Mouse (Mus musculus): ENCODE data around the gene Sf1. TPM values are rescaled to one million over a fixed set of nuclear protein-coding genes. Genes with fewer than 3 reads are reported as not detected.
A peak's percentile ranks its signal among the peaks of the same experiment; 100 is the strongest.

The Sf1 gene
- polyA plus RNA-seq, 1 experiment from 2014 or later = 107 TPM

DNA sequence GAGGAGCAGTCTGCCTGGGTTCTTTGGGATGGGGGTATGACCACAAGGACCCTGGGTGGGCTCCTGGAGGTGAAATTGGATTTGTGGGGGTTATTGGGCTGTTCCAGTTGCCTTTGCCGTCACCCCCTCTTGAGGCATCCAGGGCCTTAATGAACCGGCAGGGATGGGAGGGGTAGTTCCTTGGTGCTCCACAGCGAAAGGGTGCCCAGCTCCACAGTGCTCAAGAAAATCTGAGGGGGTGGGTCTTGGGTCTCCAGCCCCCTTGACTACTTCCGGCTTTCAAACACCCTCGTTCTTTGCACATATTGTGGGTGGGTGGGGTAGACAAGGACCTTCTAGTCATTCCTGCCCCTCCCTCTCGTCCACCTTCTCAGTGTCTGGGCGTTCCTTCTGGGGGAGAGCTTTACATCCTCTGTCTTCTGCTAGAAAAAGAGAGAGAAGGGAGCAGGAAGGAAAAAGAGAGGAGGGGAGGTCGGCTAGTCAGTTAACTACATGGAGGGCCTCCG is 56.4 kb downstream of the Sf1 start:
- H3K4me3 ChIP-seq = peak overlapping the region; percentile 61
- H3K4me2 ChIP-seq = peak overlapping the region; percentile 83

DNA sequence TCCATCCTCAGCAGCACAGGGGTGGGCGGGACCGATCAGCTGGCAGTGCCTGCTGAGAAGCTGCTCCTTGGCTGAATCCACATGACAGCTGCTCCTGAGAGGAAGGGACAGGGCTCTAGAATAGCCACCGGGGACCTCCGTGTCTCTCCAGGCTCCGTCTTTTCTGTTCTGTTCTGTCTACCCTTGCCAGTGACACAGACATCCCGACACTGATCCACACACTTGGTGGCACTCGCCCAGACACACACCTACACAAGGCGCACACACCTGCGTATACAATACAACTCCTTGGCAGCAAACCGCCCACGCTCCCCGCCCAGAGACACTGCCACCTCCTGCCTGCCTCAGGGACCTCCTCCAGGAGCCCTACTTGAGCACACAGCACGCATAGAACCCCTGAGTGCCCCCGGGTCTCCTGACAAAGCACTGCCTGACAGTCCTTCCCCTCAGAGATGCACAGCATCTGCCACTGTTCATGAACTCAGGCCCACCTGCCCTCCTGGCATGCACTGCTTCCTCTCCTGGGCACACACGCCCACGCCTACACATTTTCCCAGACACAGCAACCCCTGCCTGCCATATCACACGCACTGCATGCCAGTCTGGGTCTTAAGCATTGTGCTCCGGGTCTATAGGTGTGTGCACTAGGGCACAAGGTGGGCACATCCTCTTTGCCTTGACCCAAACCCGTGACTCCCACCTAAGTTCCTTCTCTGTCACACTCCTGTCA is 57.2 kb downstream of the Sf1 start:
- H3K27ac ChIP-seq = peak overlapping the region; percentile 97
- 50% methylated on average over 19 of the region's 19 CpGs for WGBS
- ATAC-seq (ENCODE audit: low FRiP score) = no peak
- H3K36me3 ChIP-seq = no peaks in the 10 kb centered on the region
- peak overlapping the region; percentile 83 for H3K4me2 ChIP-seq
- H3K4me1 ChIP-seq (replicated peaks) = peaks cover 90% of the 10 kb centered on the region
- H3K27me3 ChIP-seq = peaks cover 18% of the 10 kb centered on the region; the same call in 1 of the 2 replicates
- H3K9me3 ChIP-seq = no peaks in the 10 kb centered on the region
- peak overlapping the region; percentile 90 for H3K9ac ChIP-seq
- H3K4me3 ChIP-seq = peak overlapping the region; percentile 61

More for the DNA sequence above, 56.4 kb downstream of the Sf1 start:
- no peak for ATAC-seq (ENCODE audit: low FRiP score)
- Histone ChIP-seq H3K4me1 (replicated peaks) (peaks cover 90% of the 10 kb centered on the region), H3K27ac (peak overlapping the region; percentile 97), H3K27me3 (peaks cover 17% of the 10 kb centered on the region; the same call in 1 of the 2 replicates), H3K36me3 (no peaks in the 10 kb centered on the region), H3K9me3 (no peaks in the 10 kb centered on the region), H3K9ac (peak overlapping the region; percentile 90)
- WGBS = 47% methylated on average over 9 of the region's 9 CpGs

- no peak overlapping the region for H3K27ac ChIP-seq
- H3K4me2 ChIP-seq = peak overlapping the region; percentile 83
- no peaks in the 10 kb centered on the region for H3K36me3 ChIP-seq
- peak overlapping the region; percentile 90 for H3K9ac ChIP-seq
- peaks cover 90% of the 10 kb centered on the region for H3K4me1 ChIP-seq (replicated peaks)
- H3K4me3 ChIP-seq = peak overlapping the region; percentile 61
- ATAC-seq (ENCODE audit: low FRiP score) = no peak
- 73% methylated on average over 9 of the region's 9 CpGs for WGBS
- H3K9me3 ChIP-seq = no peaks in the 10 kb centered on the region
- H3K27me3 ChIP-seq = peaks cover 22% of the 10 kb centered on the region; the same call in 1 of the 2 replicates
These were observed 57.7 kb downstream of the Sf1 start for GRCm38 (mm10) chr19:6421211-6421590.

GRCm38 (mm10) chr19:6422014-6422413 is 58.5 kb downstream of the Sf1 start:
- no peak overlapping the region for H3K4me3 ChIP-seq
- peaks cover 90% of the 10 kb centered on the region for H3K4me1 ChIP-seq (replicated peaks)
- no peaks in the 10 kb centered on the region for H3K36me3 ChIP-seq
- no peak overlapping the region for H3K27ac ChIP-seq
- ATAC-seq (ENCODE audit: low FRiP score) = no peak
- H3K4me2 ChIP-seq = peak overlapping the region; percentile 0; the same call in 1 of the 2 replicates
- H3K9me3 ChIP-seq = no peaks in the 10 kb centered on the region
- H3K9ac ChIP-seq = peak overlapping the region; percentile 35; the same call in 1 of the 2 replicates
- peaks cover 29% of the 10 kb centered on the region for H3K27me3 ChIP-seq
- WGBS = 77% methylated on average over 7 of the region's 7 CpGs

- Histone ChIP-seq H3K9me3 (no peaks in the 10 kb centered on the region), H3K4me3 (no peak overlapping the region), H3K27me3 (peaks cover 41% of the 10 kb centered on the region), H3K36me3 (peaks cover 5% of the 10 kb centered on the region), H3K27ac (no peak overlapping the region), H3K4me1 (replicated peaks) (peaks cover 90% of the 10 kb centered on the region), H3K9ac (no peak overlapping the region), H3K4me2 (no peak overlapping the region)
- 87% methylated on average over 16 of the region's 16 CpGs for WGBS
- ATAC-seq (ENCODE audit: low FRiP score) = no peak
These were observed 59.8 kb downstream of the Sf1 start for GRCm38 (mm10) chr19:6423241-6423640.

- Histone ChIP-seq H3K4me1 (replicated peaks) (peaks cover 100% of the 10 kb centered on the region), H3K9ac (peak overlapping the region; percentile 29; the same call in 1 of the 2 replicates), H3K27me3 (peaks cover 52% of the 10 kb centered on the region), H3K36me3 (peaks cover 10% of the 10 kb centered on the region), H3K9me3 (no peaks in the 10 kb centered on the region), H3K27ac (peak overlapping the region; percentile 76), H3K4me2 (0 out of 2 replicates have a peak overlapping the region, but pooled peaks have one; percentile 8), H3K4me3 (no peak overlapping the region)
- WGBS = 51% methylated on average over 8 of the region's 8 CpGs
- ATAC-seq (ENCODE audit: low FRiP score) = no peak
These were observed 60.8 kb downstream of the Sf1 start for GRCm38 (mm10) chr19:6424137-6424881.

GRCm38 (mm10) chr19:6425595-6425994 is 62.1 kb downstream of the Sf1 start:
- no peak overlapping the region for H3K9ac ChIP-seq
- H3K4me3 ChIP-seq = no peak overlapping the region
- peak overlapping the region; percentile 76 for H3K27ac ChIP-seq
- H3K27me3 ChIP-seq = peaks cover 60% of the 10 kb centered on the region
- H3K9me3 ChIP-seq = no peaks in the 10 kb centered on the region
- peak overlapping the region; percentile 4; the same call in 1 of the 2 replicates for H3K4me2 ChIP-seq
- peaks cover 10% of the 10 kb centered on the region for H3K36me3 ChIP-seq
- 31% methylated on average over 5 of the region's 5 CpGs for WGBS
- H3K4me1 ChIP-seq (replicated peaks) = peaks cover 100% of the 10 kb centered on the region
- no peak for ATAC-seq (ENCODE audit: low FRiP score)

GRCm38 (mm10) chr19:6426703-6427500 is 63.4 kb downstream of the Sf1 start:
- Histone ChIP-seq H3K9me3 (no peaks in the 10 kb centered on the region), H3K4me1 (replicated peaks) (peaks cover 96% of the 10 kb centered on the region), H3K36me3 (peaks cover 10% of the 10 kb centered on the region), H3K27ac (peak overlapping the region; percentile 30; the same call in 1 of the 2 replicates), H3K27me3 (peaks cover 52% of the 10 kb centered on the region), H3K9ac (no peak overlapping the region), H3K4me2 (0 out of 2 replicates have a peak overlapping the region, but pooled peaks have one; percentile 58), H3K4me3 (peak overlapping the region; percentile 33; the same call in 1 of the 2 replicates)
- ATAC-seq (ENCODE audit: low FRiP score) = no peak
- whole genome bisulfite sequencing = 14% methylated on average over 13 of the region's 13 CpGs

Small RNA genes lying within 50 kb of the gene (microRNA-seq; reads per million reads assigned to microRNA genes)
- not detected for gene Mir6989

Other genes with a start within 250 kb of the Sf1 start
- 43.0 and 43.6 TPM in 2 replicates for gene Sac3d1, start 245.0 kb upstream of the Sf1 start, polyA plus RNA-seq (2015; fragmentation: Nextera tagmentation; extraction: Ambion mirVana)
- gene Snx15, start 235.4 kb upstream of the Sf1 start, polyA plus RNA-seq (2015; fragmentation: Nextera tagmentation; extraction: Ambion mirVana) = 55.7 and 58.3 TPM in 2 replicates
- not detected in 2 replicates for gene Batf2, start 222.7 kb upstream of the Sf1 start, polyA plus RNA-seq (2015; fragmentation: Nextera tagmentation; extraction: Ambion mirVana)
- gene Arl2, start 222.1 kb upstream of the Sf1 start, polyA plus RNA-seq (2015; fragmentation: Nextera tagmentation; extraction: Ambion mirVana) = 128 and 133 TPM in 2 replicates
- gene Majin, start 179.3 kb upstream of the Sf1 start, polyA plus RNA-seq (2015; fragmentation: Nextera tagmentation; extraction: Ambion mirVana) = not detected in 2 replicates
- gene Gpha2, start 137.3 kb upstream of the Sf1 start, polyA plus RNA-seq (2015; fragmentation: Nextera tagmentation; extraction: Ambion mirVana) = 0.27 TPM in 1 of 2 replicates, not detected in the other
- 93.8 and 98.3 TPM in 2 replicates for gene Ppp2r5b, start 127.8 kb upstream of the Sf1 start, polyA plus RNA-seq (2015; fragmentation: Nextera tagmentation; extraction: Ambion mirVana)
- gene Atg2a, start 122.0 kb upstream of the Sf1 start, polyA plus RNA-seq (2015; fragmentation: Nextera tagmentation; extraction: Ambion mirVana) = 11.6 and 11.7 TPM in 2 replicates
- 86.8 and 96.4 TPM in 2 replicates for gene Ehd1, start 87.0 kb upstream of the Sf1 start, polyA plus RNA-seq (2015; fragmentation: Nextera tagmentation; extraction: Ambion mirVana)
- 0.42 and 0.48 TPM in 2 replicates for gene Cdc42bpg, start 57.2 kb upstream of the Sf1 start, polyA plus RNA-seq (2015; fragmentation: Nextera tagmentation; extraction: Ambion mirVana)
- 71.7 and 73.8 TPM in 2 replicates for gene Men1, start 28.7 kb upstream of the Sf1 start, polyA plus RNA-seq (2015; fragmentation: Nextera tagmentation; extraction: Ambion mirVana)
- gene Map4k2, start 22.6 kb upstream of the Sf1 start, polyA plus RNA-seq (2015; fragmentation: Nextera tagmentation; extraction: Ambion mirVana) = 17.5 and 17.6 TPM in 2 replicates
- gene Pygm, start 20.7 kb downstream of the Sf1 start, polyA plus RNA-seq (2015; fragmentation: Nextera tagmentation; extraction: Ambion mirVana) = 4.9 and 5.7 TPM in 2 replicates
- gene Rasgrp2, start 35.6 kb downstream of the Sf1 start, polyA plus RNA-seq (2015; fragmentation: Nextera tagmentation; extraction: Ambion mirVana) = 42.0 and 43.2 TPM in 2 replicates
- gene Nrxn2, start 55.0 kb downstream of the Sf1 start, polyA plus RNA-seq (2015; fragmentation: Nextera tagmentation; extraction: Ambion mirVana) = 23.5 and 27.7 TPM in 2 replicates
- 0.10 and 0.23 TPM in 2 replicates for gene Slc22a12, start 179.3 kb downstream of the Sf1 start, polyA plus RNA-seq (2015; fragmentation: Nextera tagmentation; extraction: Ambion mirVana)